Mouse (Mus musculus): ENCODE results near the gene Prss33. TPM values are rescaled to one million over a fixed set of nuclear protein-coding genes. Genes with fewer than 3 reads are reported as not detected.
A peak's percentile ranks its signal among the peaks of the same experiment; 100 is the strongest.

Prss33 gene
- polyA plus RNA-seq, 2 experiments: 0.14 TPM; not detected in 1

DNA sequence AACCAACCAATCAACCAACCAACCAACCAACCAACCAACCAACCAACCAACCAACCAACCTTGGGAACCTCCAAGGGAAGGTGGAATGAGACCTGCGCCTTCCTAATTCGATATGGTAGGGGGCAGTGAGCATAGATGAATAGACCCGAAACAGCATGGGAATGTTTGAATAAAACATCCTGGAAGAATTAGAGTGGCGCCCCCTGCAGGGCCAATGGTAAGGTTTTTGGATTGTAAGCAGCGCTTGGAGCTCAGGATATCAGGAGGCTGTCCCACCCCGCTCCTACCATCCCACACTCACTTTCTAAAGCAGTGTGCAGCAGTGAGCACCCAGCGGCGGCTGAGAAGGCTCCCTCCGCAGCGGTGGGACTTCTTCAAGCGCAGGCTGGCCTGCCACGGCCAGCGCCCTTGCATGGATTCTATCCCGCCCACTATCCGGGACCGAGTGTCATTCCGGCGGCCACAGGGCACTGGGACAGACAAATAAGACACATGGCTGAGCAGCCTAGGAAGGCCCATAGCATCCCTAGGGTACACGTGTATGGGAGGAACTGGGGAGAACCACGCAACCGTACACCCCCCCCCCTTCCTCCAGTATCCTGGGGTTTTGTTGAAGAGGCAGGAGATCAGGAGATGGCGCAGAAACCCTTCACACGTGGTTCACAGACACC, 7.4 kb upstream of the Prss33 start:
- Histone ChIP-seq H3K27ac (replicated peaks; ENCODE audit: low read depth, low read length) (no peak overlapping the region), H3K9me3 (ENCODE audit: control insufficient read depth, low read length) (no peaks in the 10 kb centered on the region), H3K4me2 (replicated peaks; ENCODE audit: low read depth, low read length, severe bottlenecking) (peak overlapping the region; percentile 31; the same call in 1 of the 2 replicates), H3K36me3 (ENCODE audit: control insufficient read depth, insufficient read depth, low read length) (no peaks in the 10 kb centered on the region), H3K27me3 (ENCODE audit: control insufficient read depth, insufficient read depth, low read length) (no peaks in the 10 kb centered on the region), H3K4me1 (ENCODE audit: control insufficient read depth, insufficient read depth, low read length) (no peaks in the 10 kb centered on the region), H3K4me3 (replicated peaks; ENCODE audit: low read length) (no peak overlapping the region), H3K9ac (ENCODE audit: low read depth, low read length, severe bottlenecking) (no peak overlapping the region)
- ATAC-seq (ENCODE audit: low FRiP score, low read depth) (no peak), DNase-seq (ENCODE audit: low spot score) (no peak)
- TF ChIP-seq POLR2A (IDR thresholded peaks at IDR 0.05; ENCODE audit: borderline replicate concordance, extremely low read depth, insufficient read depth, insufficient read length): no peak
- 49% methylated on average over 23 of the region's 23 CpGs for WGBS

DNA sequence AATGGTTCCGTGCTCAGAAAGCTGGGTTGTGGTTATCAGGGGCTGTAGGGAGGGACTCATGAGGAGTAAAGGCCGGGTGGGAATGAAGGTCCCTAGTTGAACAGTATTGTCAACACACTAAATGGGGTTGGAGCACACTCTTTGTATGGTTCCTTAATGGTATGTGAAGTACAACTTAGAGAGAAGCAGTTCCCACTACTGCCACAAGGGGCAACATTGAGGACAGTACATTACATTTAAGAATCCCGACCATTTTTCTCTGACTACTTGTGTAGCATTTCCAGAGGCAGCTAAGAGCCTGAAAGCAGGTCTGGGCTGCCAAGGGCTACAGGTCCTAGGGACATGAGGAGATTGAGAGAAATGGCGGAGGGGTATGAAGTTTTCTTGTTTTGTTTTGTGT, 5.3 kb upstream of the Prss33 start:
- Histone ChIP-seq H3K4me2 (replicated peaks; ENCODE audit: low read depth, low read length, severe bottlenecking) (no peak overlapping the region), H3K9me3 (ENCODE audit: control insufficient read depth, low read length) (no peaks in the 10 kb centered on the region), H3K36me3 (ENCODE audit: control insufficient read depth, insufficient read depth, low read length) (no peaks in the 10 kb centered on the region), H3K9ac (ENCODE audit: low read depth, low read length, severe bottlenecking) (no peak overlapping the region), H3K27me3 (ENCODE audit: control insufficient read depth, insufficient read depth, low read length) (no peaks in the 10 kb centered on the region; the same call in 1 of the 2 replicates), H3K4me1 (ENCODE audit: control insufficient read depth, insufficient read depth, low read length) (no peaks in the 10 kb centered on the region), H3K4me3 (replicated peaks; ENCODE audit: low read length) (no peak overlapping the region), H3K27ac (replicated peaks; ENCODE audit: low read depth, low read length) (no peak overlapping the region)
- ATAC-seq (ENCODE audit: low FRiP score, low read depth) (peak; percentile 53; the same call in 1 of the 2 replicates), DNase-seq (ENCODE audit: low spot score) (peak; percentile 82)
- TF ChIP-seq POLR2A (IDR thresholded peaks at IDR 0.05; ENCODE audit: borderline replicate concordance, extremely low read depth, insufficient read depth, insufficient read length): no peak
- 33% methylated on average over 4 of the region's 4 CpGs for WGBS

DNA sequence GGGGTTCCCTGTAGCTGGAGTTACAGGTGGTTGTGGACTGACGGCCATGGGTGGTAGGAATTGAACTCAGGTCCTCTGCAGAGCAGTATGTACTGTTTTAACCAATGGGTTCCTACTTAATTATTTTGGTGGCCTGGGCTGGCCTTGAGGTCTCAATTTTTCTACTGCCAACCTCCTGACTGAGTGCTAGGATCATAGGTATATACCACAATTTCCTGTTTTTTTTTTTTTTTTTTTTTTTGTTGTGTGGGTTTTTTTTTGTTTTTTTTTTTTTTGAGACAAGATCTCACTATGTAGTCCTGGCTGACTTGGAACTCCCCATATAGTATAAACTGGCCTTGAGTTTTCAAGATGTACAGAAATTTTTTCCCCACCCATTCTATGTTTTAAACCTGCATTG, 4.7 kb downstream of the Prss33 start:
- Histone ChIP-seq H3K4me1 (ENCODE audit: control insufficient read depth, insufficient read depth, low read length) (peaks cover 11% of the 10 kb centered on the region), H3K27ac (replicated peaks; ENCODE audit: low read depth, low read length) (no peak overlapping the region), H3K9ac (ENCODE audit: low read depth, low read length, severe bottlenecking) (no peak overlapping the region), H3K36me3 (ENCODE audit: control insufficient read depth, insufficient read depth, low read length) (peaks cover 10% of the 10 kb centered on the region), H3K27me3 (ENCODE audit: control insufficient read depth, insufficient read depth, low read length) (no peaks in the 10 kb centered on the region), H3K4me3 (replicated peaks; ENCODE audit: low read length) (no peak overlapping the region), H3K4me2 (replicated peaks; ENCODE audit: low read depth, low read length, severe bottlenecking) (no peak overlapping the region), H3K9me3 (ENCODE audit: control insufficient read depth, low read length) (no peaks in the 10 kb centered on the region)
- TF ChIP-seq POLR2A (IDR thresholded peaks at IDR 0.05; ENCODE audit: borderline replicate concordance, extremely low read depth, insufficient read depth, insufficient read length): no peak
- 94% methylated on average over 1 of the region's 1 CpGs for whole genome bisulfite sequencing
- DNase-seq (ENCODE audit: low spot score) (no peak), ATAC-seq (ENCODE audit: low FRiP score, low read depth) (no peak)

DNA sequence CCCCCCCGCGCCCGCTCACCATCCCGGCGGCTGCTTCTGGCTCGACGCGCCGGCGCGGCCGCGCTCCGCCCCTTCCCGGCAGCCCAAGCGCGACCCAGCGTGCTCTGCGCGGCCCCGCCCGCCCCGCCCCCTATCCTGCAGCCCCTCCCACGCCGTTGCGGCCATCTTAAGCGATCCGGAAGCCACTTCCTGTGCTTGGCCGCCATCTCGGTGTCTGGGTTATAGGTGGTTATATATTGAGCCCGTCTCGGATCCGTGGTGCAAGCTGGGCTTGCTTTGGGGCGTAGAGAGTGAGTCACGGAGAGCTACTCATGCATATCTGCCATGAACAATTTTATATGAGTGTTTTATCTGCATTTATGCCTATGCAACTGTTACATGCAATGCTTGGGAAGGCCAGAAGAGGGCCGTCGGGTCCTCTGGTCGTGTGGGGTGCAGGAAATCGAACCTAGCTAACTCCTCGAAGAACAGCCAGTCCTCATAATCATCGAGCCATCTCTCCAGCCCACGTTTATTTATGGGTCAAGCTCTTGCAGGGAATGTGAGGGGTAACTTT, 6.7 kb downstream of the Prss33 start, which contains the start of gene Elob:
Gene Elob, minus strand, starts transcription at position 73 of the 556 bp plus-strand sequence.
- peak within 1 kb of the TSS; percentile 95 for H3K27ac ChIP-seq (replicated peaks; ENCODE audit: low read depth, low read length)
- H3K27me3 ChIP-seq (ENCODE audit: control insufficient read depth, insufficient read depth, low read length): no peaks in the 10 kb centered on the region
- H3K4me1 ChIP-seq (ENCODE audit: control insufficient read depth, insufficient read depth, low read length): peaks cover 11% of the 10 kb centered on the region
- DNase-seq (ENCODE audit: low spot score) (peak; percentile 90), ATAC-seq (ENCODE audit: low FRiP score, low read depth) (peak; percentile 93)
- peak; percentile 69; the same call in 1 of the 2 replicates for TF ChIP-seq POLR2A (IDR thresholded peaks at IDR 0.05; ENCODE audit: borderline replicate concordance, extremely low read depth, insufficient read depth, insufficient read length)
- peak within 1 kb of the TSS; percentile 82 for H3K4me2 ChIP-seq (replicated peaks; ENCODE audit: low read depth, low read length, severe bottlenecking)
- H3K4me3 ChIP-seq (replicated peaks; ENCODE audit: low read length): peak within 1 kb of the TSS; percentile 53
- no peaks in the 10 kb centered on the region for H3K9me3 ChIP-seq (ENCODE audit: control insufficient read depth, low read length)
- WGBS: under 1% methylated on average over 19 of the region's 42 CpGs
- H3K36me3 ChIP-seq (ENCODE audit: control insufficient read depth, insufficient read depth, low read length): peaks cover 30% of the 10 kb centered on the region
- H3K9ac ChIP-seq (ENCODE audit: low read depth, low read length, severe bottlenecking): peak within 1 kb of the TSS; percentile 66

DNA sequence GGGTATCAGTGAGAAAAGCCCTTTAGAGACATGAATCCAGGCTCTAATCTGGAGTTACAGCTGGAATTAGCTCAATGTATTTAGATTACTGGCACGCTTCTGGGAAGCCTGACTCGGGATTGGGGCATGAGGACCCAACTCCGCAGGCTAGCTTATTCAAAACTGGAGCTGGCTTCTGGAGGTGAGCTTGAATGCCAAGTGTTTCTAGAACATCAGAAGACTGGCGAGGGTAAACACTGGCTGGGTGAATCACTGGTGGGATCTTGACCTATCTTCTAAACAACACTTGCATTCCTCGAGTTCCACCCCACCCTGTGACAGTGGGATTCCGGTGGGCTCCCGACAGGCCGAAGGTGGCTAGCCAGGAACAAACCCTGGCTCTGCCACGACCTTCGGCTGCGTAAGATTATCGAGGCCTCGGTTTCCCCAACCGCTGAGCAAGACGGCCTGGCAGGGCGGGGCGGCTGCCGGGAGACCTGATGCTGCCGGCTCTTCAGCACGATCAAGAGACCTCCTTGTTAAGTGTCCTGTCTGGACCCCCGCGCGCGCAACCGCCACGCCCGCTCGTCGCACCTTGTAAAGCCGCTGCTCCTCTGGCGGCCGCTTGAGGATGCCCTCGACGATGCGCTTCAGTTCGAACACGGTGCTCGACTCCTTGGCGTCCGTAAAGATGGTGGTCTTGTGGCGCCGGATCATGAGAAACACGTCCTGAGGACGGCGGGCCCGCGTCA, 7.4 kb downstream of the Prss33 start:
- no peaks in the 10 kb centered on the region for H3K9me3 ChIP-seq (ENCODE audit: control insufficient read depth, low read length)
- ATAC-seq (ENCODE audit: low FRiP score, low read depth) (peak; percentile 66), DNase-seq (ENCODE audit: low spot score) (no peak)
- peak overlapping the region; percentile 95 for H3K27ac ChIP-seq (replicated peaks; ENCODE audit: low read depth, low read length)
- peak overlapping the region; percentile 82 for H3K4me2 ChIP-seq (replicated peaks; ENCODE audit: low read depth, low read length, severe bottlenecking)
- H3K4me3 ChIP-seq (replicated peaks; ENCODE audit: low read length): peak overlapping the region; percentile 53
- no peaks in the 10 kb centered on the region for H3K27me3 ChIP-seq (ENCODE audit: control insufficient read depth, insufficient read depth, low read length)
- H3K9ac ChIP-seq (ENCODE audit: low read depth, low read length, severe bottlenecking): peak overlapping the region; percentile 66
- no peak for TF ChIP-seq POLR2A (IDR thresholded peaks at IDR 0.05; ENCODE audit: borderline replicate concordance, extremely low read depth, insufficient read depth, insufficient read length)
- peaks cover 11% of the 10 kb centered on the region for H3K4me1 ChIP-seq (ENCODE audit: control insufficient read depth, insufficient read depth, low read length)
- H3K36me3 ChIP-seq (ENCODE audit: control insufficient read depth, insufficient read depth, low read length): peaks cover 37% of the 10 kb centered on the region
- WGBS: under 1% methylated on average over 41 of the region's 47 CpGs

Measured in limb, embryonic 14.5 days (tissue).